Mouse (Mus musculus): Measurements from ENCODE around the gene Slc17a7.

Gene Slc17a7

DNA sequence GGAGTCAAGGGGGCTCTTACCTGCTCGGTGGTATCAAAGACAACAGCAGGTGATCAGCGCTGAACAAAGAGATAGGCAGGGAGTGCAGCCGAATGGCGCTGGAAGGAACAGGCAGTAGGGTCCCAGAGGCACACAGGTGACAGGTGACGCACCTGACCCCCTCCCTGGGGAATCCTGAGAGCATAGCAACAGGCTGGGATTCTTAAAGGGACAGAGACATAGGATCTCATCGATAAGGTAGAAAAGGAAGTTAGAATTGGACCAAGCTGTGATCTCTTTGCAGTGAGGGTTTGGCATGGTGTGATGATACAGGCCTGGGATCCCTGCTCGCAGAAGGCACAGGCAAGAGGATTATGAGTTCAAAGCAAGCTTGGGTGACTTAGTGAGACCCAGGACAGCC is 15.7 kb downstream of the Slc17a7 start, which contains the start of gene Gfy:
Gene Gfy (minus strand): TSS at position 101 of the 400 bp plus-strand sequence.
- DNase-seq: no peak

DNA sequence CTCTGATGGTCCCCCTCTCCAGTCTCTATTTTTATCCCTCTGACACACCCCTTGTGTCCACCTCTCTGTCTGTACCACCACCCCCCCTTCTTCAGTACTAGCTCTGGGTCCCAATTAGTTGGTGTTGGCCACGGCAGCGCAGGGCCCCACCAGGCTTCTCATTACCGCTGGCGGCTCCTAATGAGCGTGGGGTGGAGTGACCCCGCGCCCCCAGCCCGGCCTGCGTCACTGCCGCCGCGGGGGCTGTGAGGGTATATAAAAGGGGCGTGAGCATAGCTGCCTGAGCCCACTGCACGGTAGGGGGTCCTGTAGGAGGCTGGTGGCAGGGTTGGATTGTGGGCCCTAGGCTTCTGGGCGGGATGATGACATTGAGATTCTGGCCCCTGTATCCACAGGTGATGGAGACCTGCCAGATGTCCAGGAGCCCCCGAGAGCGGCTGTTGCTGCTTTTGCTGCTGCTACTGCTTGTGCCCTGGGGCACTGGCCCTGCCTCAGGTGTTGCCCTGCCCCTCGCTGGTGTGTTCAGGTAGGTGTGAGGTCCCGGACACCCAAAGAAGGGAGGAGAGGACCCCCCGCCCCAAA is 17.2 kb downstream of the Slc17a7 start, which contains the start of gene Pth2:
Gene Pth2 (plus strand): TSS at position 100 of the 582 bp plus-strand sequence.
- DNase-seq: no peak

DNA sequence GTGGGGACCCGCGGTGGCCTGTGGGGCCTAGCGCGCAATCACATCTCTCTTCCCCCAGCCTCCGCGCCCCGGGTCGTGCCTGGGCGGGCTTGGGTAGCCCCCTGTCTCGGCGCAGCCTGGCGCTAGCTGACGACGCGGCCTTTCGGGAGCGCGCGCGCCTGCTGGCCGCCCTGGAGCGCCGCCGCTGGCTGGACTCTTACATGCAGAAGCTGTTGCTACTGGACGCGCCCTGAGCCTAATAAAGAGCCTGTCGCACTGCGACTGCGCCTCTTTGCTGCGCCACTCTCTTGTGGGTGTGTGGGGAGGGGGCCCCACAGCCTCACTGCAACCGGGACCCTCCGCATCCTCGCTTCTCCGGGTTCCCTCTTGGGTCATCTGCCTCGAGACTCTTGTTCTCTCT is 17.8 kb downstream of the Slc17a7 start:
- DNase-seq: no peak

DNA sequence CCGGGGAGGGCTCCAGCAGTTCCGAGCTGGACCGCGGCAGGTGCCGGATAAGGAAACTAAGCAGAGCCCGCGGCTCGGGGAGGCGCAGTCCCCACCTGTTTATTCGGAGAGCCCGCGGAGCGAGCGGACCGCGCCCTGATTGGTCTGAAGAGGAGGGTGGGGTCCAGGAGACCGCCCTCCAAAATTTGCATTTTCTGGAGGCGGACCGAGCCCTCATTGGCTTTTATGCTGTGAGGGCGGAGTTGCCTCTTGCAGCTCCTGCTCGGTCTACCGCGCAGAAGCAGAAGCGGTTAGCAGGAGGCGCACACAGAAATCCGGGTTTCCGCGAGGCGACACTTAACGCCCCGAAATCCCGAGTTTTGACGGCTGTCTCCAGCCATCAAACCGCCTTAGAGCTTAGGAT is 18.5 kb downstream of the Slc17a7 start:
- peak; percentile 90 for DNase-seq

DNA sequence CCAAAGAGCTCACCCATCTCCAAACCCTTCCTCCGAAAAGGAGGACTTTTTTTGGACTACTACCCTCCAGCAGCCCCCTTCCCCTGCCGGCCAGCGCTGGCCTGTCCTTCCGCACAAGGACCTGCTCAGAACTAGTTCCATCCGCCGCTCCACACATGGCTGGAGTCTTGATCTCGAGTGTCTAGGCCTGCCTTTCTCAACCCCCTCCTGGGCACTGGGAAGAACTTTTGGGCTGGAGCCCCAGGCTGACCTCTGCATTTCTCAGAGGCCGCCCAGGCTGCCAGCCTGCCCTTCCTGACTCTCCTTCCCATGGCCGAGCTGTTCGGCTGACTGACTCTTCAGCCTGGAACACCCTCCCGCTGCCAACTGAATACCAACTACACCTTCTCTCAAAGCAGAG is 18.9 kb downstream of the Slc17a7 start:
- DNase-seq: no peak

DNA sequence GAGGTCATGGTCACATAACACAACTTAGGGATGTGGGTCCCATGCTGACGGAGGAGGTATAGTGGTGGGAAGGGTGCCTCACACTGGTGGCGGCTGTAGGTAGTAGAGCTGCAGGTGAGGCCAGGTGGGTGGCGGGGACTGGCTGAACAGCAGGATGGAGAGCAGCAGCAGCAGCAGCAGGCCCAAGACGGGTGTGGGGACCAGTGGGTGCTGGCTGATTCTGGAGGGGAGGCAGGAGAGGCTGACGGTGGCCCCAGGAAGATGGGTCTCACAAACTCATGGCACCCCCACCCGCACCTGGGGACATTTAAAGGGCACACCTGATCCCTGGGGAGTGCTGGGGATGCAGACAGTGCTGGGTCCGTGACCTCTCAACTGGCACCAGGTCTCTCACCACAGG is 19.9 kb downstream of the Slc17a7 start:
- no peak for DNase-seq

DNA sequence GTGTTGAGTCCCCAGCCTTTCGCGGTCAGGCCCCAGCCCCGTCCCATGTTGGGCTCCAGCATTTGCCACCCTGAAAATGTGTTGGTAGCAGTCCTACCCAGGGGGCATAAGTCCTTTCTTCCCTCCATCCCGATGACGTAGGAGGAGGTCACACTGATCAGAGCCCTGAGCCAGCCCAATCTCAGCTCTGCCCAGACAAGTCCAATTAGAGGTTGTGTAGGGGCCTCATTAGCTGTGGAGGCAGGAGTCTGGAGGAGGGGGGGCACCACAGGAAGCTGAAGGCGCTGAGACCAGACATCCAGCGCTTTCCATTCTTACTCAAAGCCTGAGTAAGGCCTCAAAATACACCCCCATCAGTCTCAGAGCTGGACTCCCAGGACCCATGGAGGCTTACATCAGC is 22.2 kb downstream of the Slc17a7 start:
- DNase-seq: no peak

DNA sequence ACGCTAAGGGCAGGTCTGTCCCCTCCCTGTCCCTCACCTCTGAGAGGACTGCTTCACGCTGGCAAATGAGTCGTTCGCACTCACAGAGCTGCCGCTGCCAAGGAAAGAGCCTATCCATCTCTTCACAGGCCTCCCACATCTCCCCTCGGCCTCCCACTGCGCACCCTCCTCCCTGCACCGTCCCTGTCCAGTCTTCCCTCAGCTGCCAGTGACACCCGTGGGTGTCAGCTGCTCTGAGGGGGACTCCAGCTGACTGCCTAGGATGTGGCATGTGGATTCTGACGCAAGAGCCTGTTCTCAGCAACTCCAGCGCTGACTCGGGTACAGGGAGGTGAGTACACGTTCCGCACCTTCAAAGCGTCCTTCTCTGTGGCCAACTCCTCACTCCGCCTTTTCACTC is 25.9 kb downstream of the Slc17a7 start:
- DNase-seq: no peak

DNA sequence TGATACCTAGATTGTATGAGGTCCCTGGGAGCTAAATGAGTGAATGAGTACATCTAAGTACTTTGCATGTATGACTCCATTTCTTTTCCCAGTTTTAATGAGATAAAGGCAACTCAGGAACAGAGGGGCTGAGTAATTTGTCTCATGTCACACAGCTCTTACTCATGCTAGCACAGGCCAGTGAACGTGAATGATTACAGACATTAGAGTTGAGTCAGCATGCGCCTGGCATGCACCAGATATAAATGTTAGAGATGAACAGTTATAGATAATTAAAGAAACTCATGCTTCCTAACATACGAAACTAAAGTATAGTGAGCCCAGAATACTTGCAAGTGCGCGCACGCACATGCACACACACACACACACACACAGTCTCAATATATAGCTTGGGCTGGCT is 26.4 kb downstream of the Slc17a7 start:
- DNase-seq: no peak

DNA sequence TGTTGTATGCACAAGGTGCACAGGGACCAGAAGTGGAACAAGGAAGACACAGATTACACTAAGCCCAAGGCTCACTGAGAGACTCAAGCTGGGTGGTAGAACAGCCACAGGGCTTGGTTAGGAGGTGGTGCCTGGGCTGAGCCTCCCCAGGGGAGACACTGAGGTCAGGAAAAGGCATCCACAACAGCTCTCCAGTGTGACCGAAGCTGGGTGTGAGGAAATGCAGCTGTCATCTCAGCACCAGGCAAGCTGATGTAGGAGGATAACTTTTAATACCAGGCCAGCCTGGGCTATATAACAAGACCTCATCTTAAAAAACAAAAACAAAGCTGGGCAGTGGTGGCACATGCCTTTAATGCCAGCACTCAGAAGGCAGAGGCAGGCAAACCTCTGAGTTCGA is 27.4 kb downstream of the Slc17a7 start:
- no peak for DNase-seq

DNA sequence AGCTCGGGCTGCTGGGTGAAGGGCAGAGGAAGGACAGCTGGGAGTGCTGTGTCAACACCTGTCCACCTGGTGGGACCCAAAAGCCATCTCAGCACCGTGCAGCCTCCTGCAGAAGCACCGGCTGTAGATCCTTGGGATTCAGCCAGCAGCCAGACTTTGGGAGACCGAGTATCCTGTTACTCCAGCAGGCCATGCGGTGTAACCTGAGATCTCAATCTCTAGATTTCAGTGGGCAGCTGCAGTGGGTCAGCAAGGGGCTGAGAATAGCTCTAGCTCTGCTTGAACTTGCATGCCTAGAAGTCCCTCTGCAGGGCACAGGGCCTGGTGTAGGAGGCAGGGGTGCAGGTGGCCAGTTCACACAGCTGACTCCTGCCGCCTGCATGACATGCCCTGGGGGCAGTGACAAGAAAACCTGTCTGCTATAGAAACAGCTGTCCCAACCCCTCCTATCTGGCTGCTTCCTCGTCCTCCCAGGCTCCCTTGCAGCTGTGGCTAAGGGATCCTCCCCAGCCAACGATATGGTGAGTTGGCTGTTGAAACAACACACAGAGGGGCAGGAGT is 28.1 kb downstream of the Slc17a7 start:
- no peak for DNase-seq

DNA sequence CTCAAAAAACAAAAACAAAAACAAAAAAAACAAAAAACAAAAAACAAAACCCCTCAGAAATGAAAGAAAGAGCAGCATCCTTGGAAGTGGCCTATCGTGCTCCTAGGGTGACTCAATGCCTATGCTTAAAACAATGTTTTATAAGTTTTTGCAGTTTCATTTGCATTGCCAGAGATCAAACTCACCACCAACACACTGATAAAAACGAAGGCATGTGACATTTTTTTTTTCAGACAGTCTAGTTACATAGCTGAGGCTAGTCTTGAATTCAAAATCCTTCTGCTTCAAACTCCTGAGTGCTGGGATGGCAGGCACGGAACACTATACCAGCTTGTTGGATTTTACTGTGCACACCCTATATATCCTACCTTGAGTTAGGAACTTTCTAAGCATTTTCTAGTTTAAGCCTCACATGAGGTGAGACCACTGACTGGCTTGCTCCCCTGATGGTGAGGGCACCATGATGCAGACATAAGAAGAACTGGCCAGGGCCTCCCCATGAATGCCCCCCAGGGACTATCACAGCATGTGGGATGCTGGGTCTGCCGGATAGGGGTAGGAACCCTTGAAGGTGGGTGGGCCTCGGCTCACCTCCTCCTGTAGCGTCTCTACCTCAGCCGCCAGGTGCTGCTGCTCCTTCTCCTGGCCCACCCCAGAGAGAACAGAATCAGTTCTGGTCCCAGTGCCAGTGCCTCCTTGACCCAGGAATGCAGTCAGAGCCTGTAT is 29.0 kb downstream of the Slc17a7 start:
- DNase-seq: no peak

DNA sequence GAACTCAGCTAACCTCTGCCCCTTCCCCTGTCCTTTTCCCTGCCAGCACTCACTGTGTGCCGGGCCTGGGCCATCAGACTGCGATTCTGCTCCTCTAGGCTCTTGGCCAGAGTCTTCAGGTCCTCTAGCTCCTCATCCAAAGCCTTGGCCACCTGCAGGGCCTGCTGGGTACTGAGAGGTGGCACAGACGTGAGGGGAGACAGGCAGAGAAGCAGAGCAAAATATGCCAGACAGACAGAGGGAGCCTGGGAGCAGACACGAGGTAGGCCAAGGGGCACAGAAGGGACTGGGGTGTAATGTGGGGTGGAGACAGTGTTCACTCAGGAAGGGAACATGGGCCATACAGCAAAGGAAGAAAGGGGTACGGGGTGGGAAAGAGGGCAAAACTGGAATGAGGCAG is 29.7 kb downstream of the Slc17a7 start:
- no peak for DNase-seq

DNA sequence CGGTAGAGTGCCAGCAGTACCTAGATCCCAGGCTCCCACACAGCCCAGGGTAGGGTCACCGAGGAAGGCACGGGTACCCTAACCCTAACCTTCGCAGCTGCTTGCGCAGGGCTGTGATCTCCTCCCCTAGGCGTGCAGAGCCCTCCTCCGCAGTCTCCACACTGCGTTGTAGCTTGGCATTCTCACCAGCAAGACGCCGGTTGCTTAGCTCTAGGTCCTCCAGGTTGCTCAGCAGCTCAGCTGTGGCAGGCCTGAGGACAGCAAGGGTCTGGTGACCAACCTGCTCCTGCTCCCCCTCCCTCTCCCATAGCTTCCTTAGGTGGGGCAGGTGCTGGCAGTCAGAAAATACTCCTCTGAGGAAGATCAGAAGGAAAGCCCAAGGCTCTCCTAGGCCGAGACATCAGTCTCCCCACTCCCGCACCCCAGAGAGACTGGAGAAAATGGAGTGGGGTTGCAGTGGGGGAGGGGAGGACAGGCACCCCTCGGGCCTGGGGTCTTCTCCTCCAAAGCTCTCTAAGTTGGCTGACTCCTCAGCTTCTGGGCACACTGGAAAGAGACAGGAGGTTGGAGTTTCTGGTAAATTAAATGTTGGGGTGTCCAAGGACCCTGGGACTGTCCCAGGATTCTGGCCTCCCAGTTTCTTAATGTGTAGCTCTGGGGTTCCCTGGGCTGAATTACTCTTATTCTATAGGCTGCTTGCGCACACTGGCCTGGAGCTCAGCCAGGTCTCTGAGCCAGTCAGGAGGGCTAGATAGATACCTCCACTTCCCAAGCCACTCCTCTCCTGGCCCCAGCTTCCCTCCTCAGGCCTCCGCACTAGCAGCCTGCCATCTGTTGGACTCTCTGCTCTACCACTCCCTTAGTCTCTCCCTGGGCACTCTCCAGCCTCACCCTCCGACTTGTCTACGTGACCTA is 30.4 kb downstream of the Slc17a7 start:
- DNase-seq: no peak

DNA sequence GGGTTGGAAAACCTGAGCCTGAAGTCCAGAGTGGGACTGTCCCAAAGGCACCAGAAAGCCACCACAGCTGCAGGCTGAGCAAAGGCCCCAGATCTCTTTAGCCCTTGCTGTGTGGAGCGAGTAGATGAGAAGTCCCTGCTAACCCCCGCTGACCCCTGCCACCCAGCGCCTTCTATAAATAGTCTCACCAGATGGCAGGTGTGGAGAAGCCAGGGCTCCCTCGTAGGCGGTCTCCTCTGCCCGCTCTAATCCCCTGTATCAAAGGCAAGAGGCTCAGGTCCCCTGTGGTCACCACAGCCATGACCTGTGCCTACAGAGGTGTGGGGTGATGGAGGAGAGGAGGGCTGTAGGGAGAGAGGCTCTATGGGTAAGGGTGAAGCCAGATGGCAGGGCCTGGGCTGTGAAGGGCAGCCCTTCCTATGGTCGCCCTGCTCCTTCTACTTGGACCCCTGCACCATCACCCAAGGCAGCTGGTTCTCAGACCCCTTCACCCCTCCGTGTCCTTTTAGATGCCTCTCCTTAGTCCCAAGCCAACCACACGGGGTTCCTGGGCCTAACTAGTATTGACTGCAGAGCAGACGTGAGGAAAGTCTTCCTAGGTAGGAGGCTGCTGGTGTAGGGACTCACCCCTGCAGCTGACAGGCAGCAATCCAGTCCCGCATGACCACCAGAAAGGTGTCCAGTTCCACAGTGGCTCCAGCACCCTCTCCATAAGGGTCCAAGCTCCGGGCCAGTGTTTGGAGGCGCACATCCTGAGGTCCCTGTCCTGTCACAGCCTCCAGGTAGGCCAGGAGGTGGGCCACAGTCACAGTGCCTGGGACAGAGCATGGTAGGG is 31.8 kb downstream of the Slc17a7 start:
- no peak for DNase-seq

DNA sequence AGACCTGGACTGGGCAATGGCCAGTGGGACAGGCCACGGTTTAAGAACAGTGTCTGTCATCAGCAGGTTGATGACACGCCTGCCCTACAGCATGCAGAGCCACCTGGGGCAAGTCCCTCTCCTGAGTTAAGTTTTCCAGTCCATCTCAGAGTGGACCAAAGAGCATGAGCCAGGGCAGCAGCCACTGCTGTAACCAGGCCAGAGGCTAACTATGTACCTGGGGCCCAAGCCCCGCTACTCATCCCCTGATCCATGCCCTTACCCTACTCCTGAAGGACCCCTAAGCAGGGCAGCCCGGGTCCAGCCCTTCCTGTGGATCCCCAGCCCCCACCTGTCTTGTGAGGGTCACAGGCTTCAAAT is 32.4 kb downstream of the Slc17a7 start:
- no peak for DNase-seq

DNA sequence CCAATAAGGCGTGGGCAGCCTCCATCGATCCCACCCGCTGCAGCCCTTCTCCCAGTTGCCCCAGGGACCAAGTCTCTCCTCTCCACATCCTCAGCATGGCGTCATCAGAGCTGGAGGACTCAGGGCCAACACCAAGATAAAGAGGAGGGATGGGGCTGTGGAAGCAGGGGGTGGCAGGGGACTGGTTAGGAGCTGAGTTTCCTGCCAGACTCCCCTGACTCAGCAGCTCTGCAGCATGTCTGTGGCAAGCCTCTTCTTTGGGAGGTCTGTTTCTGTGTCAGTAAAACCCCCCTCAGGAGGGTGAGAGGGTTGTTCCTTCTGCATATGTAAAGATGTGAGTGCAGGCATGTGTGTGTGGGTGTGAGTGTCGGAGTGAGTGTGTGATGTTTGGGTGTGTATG is 33.2 kb downstream of the Slc17a7 start:
- no peak for DNase-seq

DNA sequence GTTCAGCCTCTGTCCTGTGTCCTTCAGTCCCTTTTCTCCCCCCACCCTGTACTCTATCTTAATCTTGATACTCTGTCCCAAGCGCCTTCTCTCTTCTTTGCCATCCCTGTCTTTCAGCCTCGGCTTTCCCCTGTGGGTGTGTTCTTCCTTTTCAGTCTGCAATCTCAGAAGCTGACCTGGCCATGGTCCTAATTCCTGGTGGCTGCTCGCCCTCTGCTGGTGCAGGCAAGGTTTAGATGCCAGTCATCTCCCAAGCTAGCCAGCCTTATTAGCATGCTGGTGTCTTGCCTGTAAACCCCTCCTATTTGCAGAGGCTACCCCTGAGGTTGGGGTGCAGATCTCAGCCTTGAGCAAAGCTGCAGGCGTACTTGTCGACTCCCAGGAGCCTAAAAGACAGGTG is 34.7 kb downstream of the Slc17a7 start:
- DNase-seq: no peak

DNA sequence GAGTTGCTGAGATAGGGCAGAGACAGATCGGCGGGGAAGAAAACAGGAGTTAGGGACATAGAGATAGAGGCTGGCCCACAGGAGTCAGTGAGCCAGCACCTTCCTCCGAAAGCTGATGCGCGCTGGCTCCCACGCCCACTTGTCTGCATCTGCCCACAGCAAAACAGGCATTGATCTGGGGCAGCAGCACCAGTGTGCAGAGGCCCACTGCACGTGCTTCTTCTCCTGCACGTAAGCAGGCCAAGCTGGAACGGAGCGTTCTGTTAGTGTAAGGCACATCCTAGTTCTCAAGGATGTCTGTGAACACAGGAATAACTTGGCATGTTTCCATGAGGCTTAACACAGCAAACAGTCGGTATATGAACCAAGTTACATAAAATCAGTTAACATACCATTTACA is 35.2 kb downstream of the Slc17a7 start:
- no peak for DNase-seq

DNA sequence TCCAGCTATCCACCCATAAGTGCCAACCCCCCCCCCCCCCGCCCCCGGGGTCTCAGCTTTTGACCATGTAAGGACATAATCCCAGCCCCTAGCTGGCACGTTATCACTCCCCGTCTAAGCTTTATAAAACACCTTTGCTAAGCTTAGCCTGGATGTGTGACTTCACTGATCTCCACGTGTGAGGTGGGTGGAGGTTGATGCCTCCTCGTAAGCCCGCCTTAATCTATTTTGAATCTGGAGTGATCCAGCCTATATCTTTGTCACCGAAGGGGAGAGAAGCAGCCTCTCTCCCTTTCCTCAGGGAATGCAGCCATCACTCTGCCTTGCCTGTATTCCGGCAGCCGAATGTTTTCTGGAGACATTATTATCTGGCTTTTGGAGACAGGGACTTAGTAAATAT is 38.9 kb downstream of the Slc17a7 start:
- no peak for DNase-seq

DNA sequence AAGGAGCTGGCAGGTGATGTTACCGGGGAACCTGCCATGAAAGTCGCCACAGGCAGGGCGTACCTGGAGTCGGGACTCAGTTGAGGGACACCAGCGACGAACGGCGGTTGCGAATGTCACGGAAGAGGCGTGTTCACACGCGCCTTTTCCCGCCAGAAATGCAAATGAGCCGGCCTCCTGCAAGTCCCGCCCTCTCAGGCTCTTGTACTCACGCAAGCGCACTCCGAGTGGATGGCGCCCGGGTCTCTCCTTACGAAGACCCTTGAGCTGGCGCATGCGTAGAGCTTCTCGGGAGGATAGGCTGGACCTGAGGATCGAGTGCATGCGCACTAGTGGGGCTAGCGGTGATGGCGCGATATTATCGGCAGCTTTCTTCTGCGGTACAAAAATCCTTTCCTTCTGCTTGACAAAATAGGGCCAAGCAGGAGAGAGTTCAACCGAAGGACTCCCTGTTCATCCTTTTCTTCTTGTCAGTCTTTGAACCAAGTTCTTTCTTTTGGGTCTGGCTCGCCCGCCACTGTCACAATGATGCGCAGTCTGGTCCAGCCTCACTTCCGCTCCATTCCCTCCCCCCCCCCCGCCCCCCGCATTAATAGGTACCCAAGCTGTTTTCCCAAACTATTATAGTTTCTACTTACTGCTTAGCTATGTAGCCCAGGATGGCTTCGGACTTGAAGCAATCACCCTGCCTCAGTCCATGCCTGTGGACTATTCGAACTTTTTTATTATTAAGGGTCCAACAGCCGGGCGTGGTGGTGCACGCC is 40.8 kb downstream of the Slc17a7 start, which contains the start of gene Ccdc155:
Gene Ccdc155 (minus strand): TSS at position 513 of the 764 bp plus-strand sequence.
- DNase-seq: peak; percentile 96

DNA sequence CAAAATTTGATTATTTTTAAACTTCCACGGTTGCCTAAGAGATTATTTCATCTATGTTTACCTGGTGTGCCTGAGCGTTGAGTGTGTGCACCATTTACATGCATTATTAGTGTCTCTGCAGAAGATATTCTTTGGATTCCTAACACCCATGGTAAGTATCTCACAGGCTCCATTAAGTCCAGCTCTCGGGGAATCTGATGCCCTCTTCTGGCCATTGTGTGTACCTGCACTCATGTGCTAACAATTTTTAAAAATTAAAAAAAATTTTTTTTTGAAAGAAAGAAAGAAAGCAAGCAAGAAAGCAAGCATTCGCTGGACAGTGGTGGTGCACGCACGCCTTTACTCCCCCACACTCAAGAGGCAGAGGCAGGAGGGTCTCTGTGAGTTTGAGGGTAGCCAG is 44.5 kb downstream of the Slc17a7 start:
- no peak for DNase-seq
